Mouse (Mus musculus) MEL-GATA-1-ER (cell line): ENCODE data around the gene Daxx.
"Not testable (repeated sequence)": the region's sequence is repeated elsewhere in the genome, so short reads cannot be mapped to it uniquely, and the experiment has no call there.

Experiments used
- DNase-seq: peaks from one replicate; pipeline ENCODE4 v3.0.0-alpha.2; 2012; ENCODE audit warnings: low read depth; ENCODE audit errors: extremely low read depth

Daxx gene

GRCm38 (mm10) chr17:33941381-33941780, 32.2 kb downstream of the Daxx start:
- no peak for DNase-seq

GRCm38 (mm10) chr17:33943454-33943853, 34.2 kb downstream of the Daxx start:
- DNase-seq, result no peak

- DNase-seq, result no peak
These were observed 38.3 kb downstream of the Daxx start for GRCm38 (mm10) chr17:33947430-33948089.

- DNase-seq, result no peak
These were observed 39.1 kb downstream of the Daxx start for GRCm38 (mm10) chr17:33948090-33948904.

GRCm38 (mm10) chr17:33948905-33949537, 39.8 kb downstream of the Daxx start:
- DNase-seq, result no peak

- no peak for DNase-seq
These were observed 41.0 kb downstream of the Daxx start for GRCm38 (mm10) chr17:33950131-33950625.

- peak; percentile 89 for DNase-seq
These were observed 42.1 kb downstream of the Daxx start, which contains the start of gene B3galt4 for GRCm38 (mm10) chr17:33951021-33951946. Gene B3galt4 (minus strand): TSS chr17:33951488.

GRCm38 (mm10) chr17:33952015-33952414, 42.8 kb downstream of the Daxx start:
- DNase-seq, result not testable (repeated sequence)

- no peak for DNase-seq
These were observed 43.7 kb downstream of the Daxx start for GRCm38 (mm10) chr17:33952879-33953278.

- no peak for DNase-seq
These were observed 44.1 kb downstream of the Daxx start for GRCm38 (mm10) chr17:33953310-33953709.

GRCm38 (mm10) chr17:33953961-33954565, 44.8 kb downstream of the Daxx start:
- no peak for DNase-seq

GRCm38 (mm10) chr17:33954646-33955554, 45.7 kb downstream of the Daxx start:
- no peak for DNase-seq

- peak; percentile 97 for DNase-seq
These were observed 46.5 kb downstream of the Daxx start, which contains the start of the genes Vps52 and Rps18 for GRCm38 (mm10) chr17:33955555-33956214. Gene Vps52 (plus strand): TSS chr17:33955812. Gene Rps18 (minus strand): TSS chr17:33956001.

- DNase-seq, result no peak
These were observed 47.1 kb downstream of the Daxx start for GRCm38 (mm10) chr17:33956336-33956735.

- DNase-seq, result no peak
These were observed 48.3 kb downstream of the Daxx start for GRCm38 (mm10) chr17:33957493-33957892.

GRCm38 (mm10) chr17:33958451-33958850, 49.2 kb downstream of the Daxx start:
- DNase-seq, result no peak

- DNase-seq, result no peak
These were observed 49.9 kb downstream of the Daxx start for GRCm38 (mm10) chr17:33959135-33959534.

GRCm38 (mm10) chr17:33959948-33960347, 50.7 kb downstream of the Daxx start:
- DNase-seq, result no peak

- DNase-seq, result no peak
These were observed 53.7 kb downstream of the Daxx start for GRCm38 (mm10) chr17:33962876-33963275.
